Mouse (Mus musculus) CH12.LX (cell line): ENCODE data around the gene Srprb. TPM values are rescaled to one million over a fixed set of nuclear protein-coding genes. Genes with fewer than 3 reads are reported as not detected.

ENCODE experiments used
- DNase-seq: peaks from one replicate; pipeline ENCODE4 v3.0.0-alpha.2; 2013; ENCODE audit errors: extremely low read depth
- H3K27ac ChIP-seq: 2 replicates; pipeline ENCODE4 v1.5.1; 2012; ENCODE audit warnings: low read depth, mild to moderate bottlenecking, control low read depth, moderate library complexity; ENCODE audit not compliant: insufficient read depth
- H3K27me3 ChIP-seq: replicated peaks from 2 replicates; pipeline ENCODE3; 2012; ENCODE audit warnings: inconsistent platforms
- H3K36me3 ChIP-seq, 2 experiments: replicated peaks in 1 of 2; 2 replicates each; pipeline versions ENCODE3 to v1.6.1; 2012; ENCODE audit warnings: inconsistent platforms in 1 of 2, low read length in 1 of 2, mild to moderate bottlenecking in 1 of 2, mixed read lengths in 1 of 2, moderate library complexity in 1 of 2; ENCODE audit not compliant: control insufficient read depth in 1 of 2, insufficient read depth in 1 of 2
- H3K4me1 ChIP-seq, 2 experiments: 2 replicates each; pipeline ENCODE4 v1.6.1; 2012; ENCODE audit warnings: inconsistent platforms in 1 of 2, moderate library complexity in 1 of 2; ENCODE audit not compliant: insufficient read depth in 2 of 2, control insufficient read depth in 1 of 2
- H3K4me2 ChIP-seq: 2 replicates; pipeline ENCODE4 v1.6.1; 2012; ENCODE audit warnings: low read depth, mild to moderate bottlenecking, control low read depth; ENCODE audit not compliant: poor library complexity, insufficient read depth, severe bottlenecking
- H3K4me3 ChIP-seq, 3 experiments: fragments of 150-350 bp in 1 of 3; sonication (generic) in 1 of 3; replicated peaks in 1 of 3; 2 replicates each; pipeline versions ENCODE3 to v1.5.1; 2011 to 2012; ENCODE audit warnings: low read depth in 2 of 3, low read length in 2 of 3, mild to moderate bottlenecking in 2 of 3, moderate library complexity in 2 of 3, control low read depth in 1 of 3, improper control_type of control experiment in 1 of 3, inconsistent platforms in 1 of 3, mixed read lengths in 1 of 3; ENCODE audit not compliant: poor library complexity in 1 of 3
- H3K79me2 ChIP-seq: replicated peaks from 2 replicates; pipeline ENCODE4 v1.6.1; 2012; ENCODE audit warnings: mild to moderate bottlenecking, moderate library complexity; ENCODE audit not compliant: control insufficient read depth, poor library complexity, insufficient read depth, severe bottlenecking; ENCODE audit errors: extremely low read depth
- H3K9ac ChIP-seq: 2 replicates; pipeline ENCODE4 v1.6.1; 2012; ENCODE audit warnings: low read depth, mild to moderate bottlenecking, control low read depth, moderate library complexity; ENCODE audit not compliant: insufficient read depth
- H3K9me3 ChIP-seq: replicated peaks from 2 replicates; pipeline ENCODE3; 2012; ENCODE audit warnings: low read length, inconsistent platforms, mixed read lengths
- BHLHE40 ChIP-seq: IDR thresholded peaks from 2 replicates; pipeline ENCODE4 v1.6.1; 2011; ENCODE audit warnings: mild to moderate bottlenecking, low read depth, low read length, improper control_type of control experiment
- CHD1 ChIP-seq: IDR thresholded peaks from 2 replicates; pipeline ENCODE4 v1.6.1; 2012; ENCODE audit warnings: low read depth, low read length, improper control_type of control experiment, inconsistent platforms
- CHD2 ChIP-seq: IDR thresholded peaks from 2 replicates; pipeline ENCODE4 v1.6.1; 2011; ENCODE audit warnings: low read length, improper control_type of control experiment
- CTCF ChIP-seq, 2 experiments: IDR thresholded peaks in 1 of 2; conservative IDR thresholded peaks in 1 of 2; 2 replicates each; pipeline ENCODE4 v1.5.1; 2011 to 2012; ENCODE audit warnings: low read depth in 2 of 2, low read length in 2 of 2, improper control_type of control experiment in 1 of 2, inconsistent platforms in 1 of 2, mild to moderate bottlenecking in 1 of 2, moderate library complexity in 1 of 2
- E2F4 ChIP-seq: IDR thresholded peaks from 2 replicates; pipeline ENCODE4 v1.6.1; 2011; ENCODE audit warnings: low read depth, low read length, improper control_type of control experiment; ENCODE audit not compliant: insufficient replicate concordance
- ELF1 ChIP-seq: IDR thresholded peaks from 2 replicates; pipeline ENCODE4 v1.6.1; 2014; ENCODE audit warnings: low read depth, mild to moderate bottlenecking, inconsistent platforms, low read length, improper control_type of control experiment
- EP300 ChIP-seq: IDR thresholded peaks from 2 replicates; pipeline ENCODE4 v1.6.1; 2011; ENCODE audit warnings: low read length, improper control_type of control experiment
- ETS1 ChIP-seq: conservative IDR thresholded peaks from 2 replicates; pipeline ENCODE4 v1.6.1; 2012; ENCODE audit warnings: low read depth, mild to moderate bottlenecking, inconsistent platforms, low read length, improper control_type of control experiment, moderate library complexity
- GABPA ChIP-seq: IDR thresholded peaks from 2 replicates; pipeline ENCODE4 v1.6.1; 2012; ENCODE audit warnings: low read depth, low read length, improper control_type of control experiment, inconsistent platforms; ENCODE audit not compliant: insufficient replicate concordance
- HCFC1 ChIP-seq: IDR thresholded peaks from 2 replicates; pipeline ENCODE4 v1.6.1; 2012; ENCODE audit warnings: low read depth, mild to moderate bottlenecking, inconsistent platforms, low read length, improper control_type of control experiment
- IRF4 ChIP-seq: IDR thresholded peaks from 2 replicates; pipeline ENCODE4 v1.6.1; 2014; ENCODE audit warnings: low read depth, mild to moderate bottlenecking, inconsistent platforms, low read length, improper control_type of control experiment
- JUN ChIP-seq: IDR thresholded peaks from 2 replicates; pipeline ENCODE4 v1.6.1; 2011; ENCODE audit warnings: low read depth, mild to moderate bottlenecking, low read length, improper control_type of control experiment, moderate library complexity; ENCODE audit not compliant: insufficient read depth
- JUND ChIP-seq: conservative IDR thresholded peaks from 2 replicates; pipeline ENCODE4 v1.6.1; 2011; ENCODE audit warnings: low read depth, low read length, improper control_type of control experiment
- KAT2A ChIP-seq: IDR thresholded peaks from 2 replicates; pipeline ENCODE4 v1.6.1; 2012; ENCODE audit warnings: low read length, improper control_type of control experiment, inconsistent platforms; ENCODE audit not compliant: insufficient replicate concordance
- MAFK ChIP-seq: IDR thresholded peaks from 2 replicates; pipeline ENCODE4 v1.6.1; 2011; ENCODE audit warnings: low read length, improper control_type of control experiment; ENCODE audit not compliant: insufficient replicate concordance
- MAX ChIP-seq: IDR thresholded peaks from 2 replicates; pipeline ENCODE4 v1.6.1; 2011; ENCODE audit warnings: low read length, improper control_type of control experiment
- MAZ ChIP-seq: IDR thresholded peaks from 2 replicates; pipeline ENCODE4 v1.6.1; 2012; ENCODE audit warnings: low read depth, mild to moderate bottlenecking, inconsistent platforms, low read length, improper control_type of control experiment, moderate library complexity
- MEF2A ChIP-seq: IDR thresholded peaks from 2 replicates; pipeline ENCODE4 v1.6.1; 2014; ENCODE audit warnings: low read depth, mild to moderate bottlenecking, inconsistent platforms, low read length, improper control_type of control experiment, borderline replicate concordance
- MXI1 ChIP-seq: IDR thresholded peaks from 2 replicates; pipeline ENCODE4 v1.6.1; 2011; ENCODE audit warnings: mild to moderate bottlenecking, low read depth, low read length, improper control_type of control experiment
- MYC ChIP-seq: IDR thresholded peaks from 2 replicates; pipeline ENCODE4 v1.6.1; 2011; ENCODE audit warnings: low read depth, mild to moderate bottlenecking, improper control_type of control experiment, low read length
- NELFE ChIP-seq: IDR thresholded peaks from 2 replicates; pipeline ENCODE4 v1.6.1; 2011; ENCODE audit warnings: low read depth, low read length, improper control_type of control experiment
- NRF1 ChIP-seq: IDR thresholded peaks from 2 replicates; pipeline ENCODE4 v1.6.1; 2014; ENCODE audit warnings: low read depth, mild to moderate bottlenecking, inconsistent platforms, low read length, improper control_type of control experiment, moderate library complexity
- PAX5 ChIP-seq: IDR thresholded peaks from 2 replicates; pipeline ENCODE4 v1.6.1; 2012; ENCODE audit warnings: low read length, inconsistent platforms, mixed read lengths
- POLR2A ChIP-seq: IDR thresholded peaks from 2 replicates; pipeline ENCODE4 v1.6.1; 2011; ENCODE audit warnings: low read depth, mild to moderate bottlenecking, improper control_type of control experiment, low read length
- POLR2AphosphoS2 ChIP-seq: IDR thresholded peaks from 2 replicates; pipeline ENCODE4 v1.6.1; 2011; ENCODE audit warnings: low read depth, low read length, improper control_type of control experiment
- RAD21 ChIP-seq: IDR thresholded peaks from 2 replicates; pipeline ENCODE4 v1.6.1; 2011; ENCODE audit warnings: low read depth, mild to moderate bottlenecking, low read length, improper control_type of control experiment, moderate library complexity
- RCOR1 ChIP-seq: conservative IDR thresholded peaks from 2 replicates; pipeline ENCODE4 v1.6.1; 2012; ENCODE audit warnings: low read depth, mild to moderate bottlenecking, inconsistent platforms, low read length, improper control_type of control experiment
- SIN3A ChIP-seq: IDR thresholded peaks from 2 replicates; pipeline ENCODE4 v1.6.1; 2012; ENCODE audit warnings: low read length, improper control_type of control experiment, inconsistent platforms
- SMC3 ChIP-seq: IDR thresholded peaks from 2 replicates; pipeline ENCODE4 v1.6.1; 2011; ENCODE audit warnings: low read depth, low read length, improper control_type of control experiment
- TBP ChIP-seq: conservative IDR thresholded peaks from 2 replicates; pipeline ENCODE4 v1.6.1; 2011; ENCODE audit warnings: low read depth, low read length, improper control_type of control experiment
- TCF12 ChIP-seq: IDR thresholded peaks from 2 replicates; pipeline ENCODE4 v1.6.1; 2014; ENCODE audit warnings: low read depth, mild to moderate bottlenecking, inconsistent platforms, low read length, improper control_type of control experiment
- UBTF ChIP-seq: IDR thresholded peaks from 2 replicates; pipeline ENCODE4 v1.6.1; 2012; ENCODE audit warnings: low read depth, mild to moderate bottlenecking, inconsistent platforms, low read length, improper control_type of control experiment, moderate library complexity
- USF1 ChIP-seq: IDR thresholded peaks from 2 replicates; pipeline ENCODE4 v1.6.1; 2014; ENCODE audit warnings: low read depth, mild to moderate bottlenecking, inconsistent platforms, low read length, improper control_type of control experiment
- USF2 ChIP-seq: conservative IDR thresholded peaks from 2 replicates; pipeline ENCODE4 v1.6.1; 2011; ENCODE audit warnings: low read depth, low read length, improper control_type of control experiment
- ZC3H11A ChIP-seq: IDR thresholded peaks from 2 replicates; pipeline ENCODE4 v1.6.1; 2012; ENCODE audit warnings: low read depth, mild to moderate bottlenecking, inconsistent platforms, low read length, improper control_type of control experiment
- ZKSCAN1 ChIP-seq: IDR thresholded peaks from 2 replicates; pipeline ENCODE4 v1.6.1; 2012; ENCODE audit warnings: low read depth, inconsistent platforms, low read length, improper control_type of control experiment, borderline replicate concordance
- ZMIZ1 ChIP-seq: IDR thresholded peaks from 2 replicates; pipeline ENCODE4 v1.6.1; 2012; ENCODE audit warnings: low read depth, mild to moderate bottlenecking, inconsistent platforms, low read length, improper control_type of control experiment
- ZNF384 ChIP-seq: IDR thresholded peaks from 2 replicates; pipeline ENCODE4 v1.6.1; 2012; ENCODE audit warnings: low read depth, low read length, improper control_type of control experiment, inconsistent platforms
- dilution Hi-C: fragments of 300-500 bp; cut with MboI; formaldehyde crosslinking; loops from 2 replicates; pipeline ENCODE4 v1.14.3; 2020; ENCODE audit warnings: low sequenced_read_pairs; ENCODE audit not compliant: extremely low pct_unique_long_range_greater_than_20kb, extremely low pct_ligation_motif_present
- in situ Hi-C: fragments of 300-500 bp; cut with MboI; formaldehyde crosslinking; loops from 3 replicates; pipeline ENCODE4 v1.14.3; 2019; ENCODE audit warnings: low sequenced_read_pairs, low pct_ligation_motif_present, low pct_unique_long_range_greater_than_20kb, mixed read lengths
- polyA plus RNA-seq: library from polyadenylated mRNA; unstranded; fragments of >175 nt; gene quantifications from 2 replicates; pipeline ENCODE4 v1.2.1, GENCODE M21; 2012; ENCODE audit warnings: low read depth; ENCODE audit not compliant: insufficient read length
- total RNA-seq, 2 experiments: library from RNA; depleted of rRNA; stranded (reverse); fragments of 300-350 nt in 1 of 2; fragments of >200 nt in 1 of 2; gene quantifications; 2 replicates each; pipeline ENCODE4 v1.2.3; 2012 to 2014

Srprb gene
- total and polyA plus RNA-seq, 3 experiments = 39.5 to 67.2 (median 59.7) TPM

- H3K4me3 ChIP-seq = peak overlapping the region; percentile 12 to 32 (median 28)
- 0 out of 2 replicates have a peak overlapping the region, but pooled peaks have one; percentile 36 for H3K9ac ChIP-seq
- no peaks in the 10 kb centered on the region for H3K9me3 ChIP-seq
- H3K27me3 ChIP-seq = peaks cover 59% of the 10 kb centered on the region
- dilution Hi-C loops = no loop called here
- H3K79me2 ChIP-seq = no peaks in the 10 kb centered on the region
- no peaks in the 10 kb centered on the region for H3K36me3 ChIP-seq
- peak; percentile 61 for DNase-seq
- H3K4me1 ChIP-seq = peaks cover 8 to 21% of the 10 kb centered on the region in 2 experiments; a peak in 3 of 4 replicates
- TF ChIP-seq ZC3H11A (no peak), SIN3A (0 out of 2 replicates have a peak, but pooled peaks have one; percentile 34), MAX (no peak; the same call in 1 of the 2 replicates), HCFC1 (peak; percentile 39; the same call in 1 of the 2 replicates), CTCF (conservative IDR thresholded peaks at IDR 0.05 in 1 of 2, IDR thresholded peaks at IDR 0.05 in 1 of 2; ENCODE audit: low read depth in 2 of 2, low read length in 2 of 2) (no peak), SMC3 (no peak), POLR2A (no peak), NELFE (no peak), JUND (peak; percentile 98), MYC (peak; percentile 41; the same call in 1 of the 2 replicates), TCF12 (peak; percentile 73), UBTF (0 out of 2 replicates have a peak, but pooled peaks have one; percentile 57), E2F4 (peak; percentile 69; the same call in 1 of the 2 replicates), POLR2AphosphoS2 (no peak), MAZ (peak; percentile 50; the same call in 1 of the 2 replicates), JUN (peak; percentile 94), BHLHE40 (peak; percentile 64), USF2 (no peak), USF1 (no peak), MXI1 (no peak), GABPA (no peak), ZMIZ1 (no peak), PAX5 (no peak), ELF1 (peak; percentile 61; the same call in 1 of the 2 replicates), ZKSCAN1 (no peak), RAD21 (no peak), TBP (peak; percentile 58; the same call in 1 of the 2 replicates), ETS1 (peak; percentile 59; the same call in 1 of the 2 replicates), CHD1 (no peak), EP300 (peak; percentile 94), RCOR1 (peak; percentile 91), ZNF384 (no peak), KAT2A (no peak), CHD2 (peak; percentile 56; the same call in 1 of the 2 replicates), MEF2A (peak; percentile 64), NRF1 (peak; percentile 41; the same call in 1 of the 2 replicates), MAFK (peak; percentile 60), IRF4 (peak; percentile 99)
- TF ChIP-seq, all 38 proteins: peak for 20
- H3K4me2 ChIP-seq = peak overlapping the region; percentile 99
- in situ Hi-C loops = no loop called here
- H3K27ac ChIP-seq = no peak overlapping the region
Observed at GRCm38 (mm10) chr9:103212654-103213420, 10.9 kb upstream of the Srprb start.
